51 mouse cellular contexts compared by ENCODE assay signal in the genomic region with DNA sequence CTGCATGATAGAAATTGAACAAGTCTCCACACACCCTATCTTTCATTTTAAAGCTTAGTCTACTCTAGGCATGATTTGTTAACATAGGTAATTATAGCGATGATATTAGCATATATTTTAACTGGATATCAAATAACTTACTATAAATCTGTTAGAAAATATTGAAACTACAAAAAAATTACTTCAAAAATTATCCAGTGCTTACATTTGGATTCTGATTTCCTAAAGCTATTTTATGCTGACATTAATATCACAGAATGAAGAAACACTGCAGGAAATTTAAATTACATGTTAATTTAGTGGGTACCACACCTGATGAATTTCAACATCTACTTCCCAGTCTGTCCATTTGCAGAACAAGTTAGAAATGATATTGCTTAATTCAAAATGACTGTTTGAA. TPM values are rescaled to one million over a fixed set of nuclear protein-coding genes. Genes with fewer than 3 reads are reported as not detected.
"Had no signal": no experiment of that assay in that cellular context is flagged by ENCODE, and none has a peak within 500 bp of the region (broad histone marks: within the 10 kb centered on the region; RNA-seq: fewer than 3 reads in every experiment).

A gene (plus strand): TSS at position 301 of the 400 bp plus-strand sequence.

- H3K27me3 ChIP-seq: heart, embryonic 12.5 days; heart, embryonic 13.5 days; heart, embryonic 15.5 days; hindbrain, embryonic 12.5 days; hindbrain, embryonic 13.5 days; hindbrain, embryonic 15.5 days; intestine, embryonic 15.5 days; kidney, embryonic 15.5 days had no signal

- H3K4me2 ChIP-seq: heart, embryonic 11.5 days; heart, embryonic 12.5 days; heart, embryonic 13.5 days; heart, embryonic 15.5 days; hindbrain, embryonic 12.5 days; hindbrain, embryonic 13.5 days; hindbrain, embryonic 14.5 days; hindbrain, embryonic 15.5 days; intestine, embryonic 15.5 days; kidney, embryonic 15.5 days had no signal

- ATAC-seq: hindbrain, embryonic 16.5 days; hindbrain, postnatal 0 days; inflammation-experienced regulatory T-cells, adult 6 months; intestine, embryonic 15.5 days; intestine, embryonic 16.5 days; intestine, postnatal 0 days had no signal

- H3K4me3 ChIP-seq: heart, embryonic 10.5 days; heart, embryonic 12.5 days; heart, embryonic 13.5 days; heart, embryonic 15.5 days; hindbrain, embryonic 10.5 days; hindbrain, embryonic 12.5 days; hindbrain, embryonic 13.5 days; hindbrain, embryonic 15.5 days; intestine, embryonic 15.5 days; kidney, embryonic 15.5 days; layer of hippocampus, adult 2 months; left cerebral cortex, adult 2 months had no signal

- H3K9ac ChIP-seq: heart, embryonic 12.5 days; heart, embryonic 13.5 days; heart, embryonic 15.5 days; hindbrain, embryonic 12.5 days; hindbrain, embryonic 13.5 days; hindbrain, embryonic 14.5 days; hindbrain, embryonic 15.5 days; intestine, embryonic 15.5 days; kidney, embryonic 15.5 days had no signal

- H3K9me3 ChIP-seq: heart, embryonic 10.5 days; heart, embryonic 12.5 days; heart, embryonic 13.5 days; heart, embryonic 15.5 days; hindbrain, embryonic 10.5 days; hindbrain, embryonic 12.5 days; hindbrain, embryonic 13.5 days; hindbrain, embryonic 15.5 days; intestine, embryonic 15.5 days; kidney, embryonic 15.5 days had no signal

- H3K4me1 ChIP-seq: heart, embryonic 10.5 days; heart, embryonic 12.5 days; heart, embryonic 13.5 days; heart, embryonic 15.5 days; hindbrain, embryonic 10.5 days; hindbrain, embryonic 12.5 days; hindbrain, embryonic 13.5 days; hindbrain, embryonic 15.5 days; intestine, embryonic 15.5 days; kidney, embryonic 15.5 days had no signal

- H3K27ac ChIP-seq: heart, embryonic 10.5 days; heart, embryonic 13.5 days; heart, embryonic 15.5 days; hindbrain, embryonic 10.5 days; hindbrain, embryonic 12.5 days; hindbrain, embryonic 13.5 days; hindbrain, embryonic 14.5 days; hindbrain, embryonic 15.5 days; hindbrain, postnatal 0 days; intestine, embryonic 15.5 days; kidney, embryonic 15.5 days; kidney, postnatal 0 days; layer of hippocampus, adult 2 months; left cerebral cortex, adult 2 months had no signal

- H3K36me3 ChIP-seq: heart, embryonic 10.5 days; heart, embryonic 12.5 days; heart, embryonic 13.5 days; heart, embryonic 15.5 days; hindbrain, embryonic 10.5 days; hindbrain, embryonic 12.5 days; hindbrain, embryonic 13.5 days; hindbrain, embryonic 15.5 days; intestine, embryonic 15.5 days; kidney, embryonic 15.5 days had no signal

- DNase-seq: heart, postnatal 10 days; heart, postnatal 14 days; heart, postnatal 36 days; kidney, adult 11 months; kidney, adult 18-20 months; kidney, adult 2 months; kidney, adult 8-10 months; kidney, adult 9 months; kidney, postnatal 10 days; kidney, postnatal 14 days; kidney, postnatal 25 days; kidney, postnatal 36 days; kidney, postnatal 4 days; layer of hippocampus, adult 9-11 months; layer of hippocampus, postnatal 36 days had no signal

RNA-seq across cellular contexts. Expression of the gene that starts here (rescaled TPM):
- total RNA-seq: heart, postnatal 10 days; heart, postnatal 14 days; heart, postnatal 25 days; heart, postnatal 36 days; hematopoietic stem cell, adult 5-6 weeks; hindbrain, postnatal 0 days; layer of hippocampus, adult 18-20 months; layer of hippocampus, adult 2 months; layer of hippocampus, adult 8-10 months; layer of hippocampus, postnatal 10 days; layer of hippocampus, postnatal 14 days; layer of hippocampus, postnatal 25 days; layer of hippocampus, postnatal 36 days; left cerebral cortex, adult 18-20 months; left cerebral cortex, adult 2 months had no signal
- polyA plus RNA-seq: heart, embryonic 10.5 days; heart, embryonic 11.5 days; heart, embryonic 12.5 days; heart, embryonic 13.5 days; heart, embryonic 14.5 days; heart, embryonic 15.5 days; heart, embryonic 16.5 days; heart, postnatal 0 days; hindbrain, embryonic 10.5 days; hindbrain, embryonic 11.5 days; hindbrain, embryonic 12.5 days; hindbrain, embryonic 13.5 days; hindbrain, embryonic 14.5 days; hindbrain, embryonic 15.5 days; hindbrain, embryonic 16.5 days; hindbrain, postnatal 0 days; inflammation-experienced regulatory T-cells, adult 6 months; intestine, embryonic 14.5 days; intestine, embryonic 15.5 days; intestine, embryonic 16.5 days; intestine, postnatal 0 days; kidney, adult 2 months; kidney, embryonic 14.5 days; kidney, embryonic 15.5 days; kidney, embryonic 16.5 days; kidney, postnatal 0 days; large intestine, adult 2 months had no signal
